Mouse (Mus musculus) right cerebral cortex, postnatal 14 days (tissue): ENCODE measurements around the gene Elovl6.
A peak's percentile ranks its signal among the peaks of the same experiment; 100 is the strongest.

Experiments used
- DNase-seq: peaks from one replicate; pipeline ENCODE4 v3.0.0; 2022

The Elovl6 gene

DNA sequence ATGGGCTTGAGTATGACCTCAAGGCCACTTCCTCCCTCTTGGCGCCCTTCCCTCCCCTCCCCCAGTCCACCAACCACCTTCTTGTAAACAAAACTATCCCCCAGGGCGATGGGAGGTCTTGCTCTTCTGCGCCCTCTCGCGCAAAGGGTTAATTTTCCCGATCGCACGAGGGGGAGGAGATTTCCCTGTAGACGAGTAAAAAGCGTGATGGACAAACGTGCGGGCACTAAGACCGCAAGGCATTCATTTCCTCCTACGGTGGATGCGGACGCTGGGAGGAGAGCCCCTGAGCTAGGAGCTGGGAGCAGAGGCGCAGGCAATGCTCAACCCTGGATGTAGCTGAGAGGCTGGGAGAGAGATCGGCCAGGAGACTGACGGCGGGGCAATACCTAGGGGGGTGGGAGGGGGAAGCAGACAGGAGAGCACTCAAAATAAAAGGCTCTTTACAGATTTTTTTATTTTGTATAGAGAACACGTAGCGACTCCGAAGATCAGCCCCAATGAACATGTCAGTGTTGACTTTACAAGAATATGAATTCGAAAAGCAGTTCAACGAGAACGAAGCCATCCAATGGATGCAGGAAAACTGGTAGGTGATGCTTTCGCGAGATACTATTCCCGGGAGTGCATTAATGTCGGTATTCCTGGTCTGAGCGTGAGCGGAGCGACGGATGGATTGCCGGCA is at the start of gene Elovl6:
Elovl6 (plus strand) TSS at position 176 of the 685 bp plus-strand sequence.
- peak; percentile 73 for DNase-seq

DNA sequence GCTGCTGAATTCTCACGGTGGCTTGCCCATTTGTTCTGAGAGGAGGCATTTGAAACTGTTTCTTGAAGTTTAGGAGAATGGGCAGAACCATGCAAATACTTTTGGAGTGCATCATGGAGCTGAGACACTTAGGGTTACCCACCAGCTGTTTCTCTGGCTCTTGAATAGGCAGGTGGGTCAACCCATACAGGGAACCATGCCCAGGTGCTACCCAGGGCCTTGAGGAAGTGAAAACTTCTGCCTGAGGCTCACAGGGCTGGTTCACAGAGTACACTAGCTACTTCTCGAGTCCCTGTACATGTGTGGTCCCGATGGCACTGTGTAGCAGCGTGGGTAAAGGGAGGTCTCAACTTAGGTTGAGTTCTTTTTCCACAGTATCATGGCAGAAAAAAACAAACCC is 43.4 kb upstream of the Elovl6 start:
- no peak for DNase-seq

DNA sequence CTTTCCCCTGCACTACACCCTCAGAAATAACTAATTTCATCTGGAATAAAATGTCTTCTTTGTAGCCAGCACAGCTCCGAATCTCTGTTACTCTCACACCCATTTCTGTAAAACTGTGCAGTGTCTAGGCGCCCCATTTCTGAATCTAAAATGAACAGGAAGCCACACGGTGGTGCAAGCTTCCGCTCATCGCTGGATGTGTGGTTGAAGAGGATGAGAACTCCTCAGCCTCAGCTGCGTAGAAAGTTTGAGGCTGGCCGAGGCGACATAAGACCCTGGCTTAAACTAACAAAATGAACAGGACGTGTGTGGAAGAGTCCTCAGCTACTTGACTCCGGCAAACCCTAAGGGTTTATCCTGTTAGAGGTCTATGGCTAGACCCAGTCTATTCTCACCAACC is 38.0 kb upstream of the Elovl6 start:
- DNase-seq = no peak

DNA sequence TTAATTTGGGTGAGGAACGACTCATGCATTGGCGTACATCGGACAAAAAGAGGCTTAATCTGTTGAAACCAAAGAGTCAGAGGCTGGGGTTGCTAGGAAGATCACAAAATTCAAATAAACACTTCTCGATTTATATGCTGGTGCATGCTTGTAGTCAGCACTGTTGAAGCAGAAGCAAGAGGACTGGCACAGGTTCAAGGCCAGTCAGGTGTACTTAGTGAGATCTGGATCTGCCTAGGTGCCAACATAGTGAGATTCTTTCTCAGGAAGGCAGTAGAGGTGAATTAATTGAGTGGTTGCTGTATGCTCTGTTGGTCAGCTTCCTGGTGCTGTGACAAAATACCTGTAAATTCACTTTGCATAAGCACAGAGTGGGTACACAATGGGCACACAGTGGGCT is 37.4 kb upstream of the Elovl6 start:
- DNase-seq = no peak

DNA sequence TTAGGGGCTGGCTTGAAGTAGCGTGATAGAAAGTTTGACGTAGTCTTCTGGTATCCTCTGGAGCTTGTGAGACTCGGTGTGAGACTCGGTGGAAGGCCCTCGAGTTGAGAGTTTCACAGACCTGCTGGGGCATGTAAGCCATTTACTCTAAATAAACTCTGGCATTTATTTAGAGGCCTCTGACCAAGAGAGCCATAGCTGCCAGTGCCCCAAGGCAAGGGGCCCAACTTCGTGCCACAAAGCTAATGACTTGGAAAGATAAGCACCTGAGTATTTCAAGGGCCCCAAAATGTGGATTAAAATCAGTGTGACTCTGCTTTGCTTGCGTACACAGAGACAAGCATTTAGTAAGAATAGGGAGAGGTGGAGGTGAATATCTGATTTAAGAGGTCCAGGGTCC is 28.4 kb upstream of the Elovl6 start:
- DNase-seq = no peak

DNA sequence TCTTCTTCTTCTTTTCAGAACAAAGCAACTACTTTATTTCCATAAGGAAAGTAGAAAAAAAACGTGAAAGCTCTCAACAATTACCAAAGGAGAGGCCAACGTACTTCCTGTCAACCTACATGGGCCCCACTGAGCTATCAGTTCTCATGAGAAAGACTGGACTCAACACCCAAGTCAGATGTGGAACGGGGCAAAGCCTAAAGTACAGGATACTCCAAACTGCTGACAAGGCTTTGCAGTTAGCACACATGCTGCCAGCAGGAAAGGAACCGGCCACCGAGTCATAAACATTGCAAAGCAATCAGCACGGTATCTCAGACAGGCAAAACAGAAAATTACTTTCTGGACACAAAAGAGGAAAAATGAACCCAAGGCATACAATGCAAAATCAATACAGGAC is 27.2 kb upstream of the Elovl6 start:
- no peak for DNase-seq

DNA sequence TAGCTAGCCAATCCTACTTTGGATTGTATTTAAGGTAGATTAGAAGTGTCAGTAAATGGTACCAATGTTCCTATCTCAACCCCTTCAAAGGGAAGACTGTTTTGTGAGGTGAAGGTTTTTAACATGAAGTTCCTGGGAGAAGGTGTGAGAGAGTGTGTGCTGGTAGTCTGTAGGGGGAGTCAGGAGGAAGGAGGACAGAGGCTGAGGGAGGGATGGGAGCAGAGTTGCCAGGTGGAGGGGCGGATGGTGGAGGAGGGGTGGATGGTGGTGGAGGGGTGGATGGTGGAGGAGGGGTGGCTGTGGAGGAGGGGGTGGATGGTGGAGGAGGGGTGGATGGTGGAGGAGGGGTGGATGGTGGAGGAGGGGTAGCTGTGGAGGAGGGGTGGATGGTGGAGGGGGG is 24.4 kb upstream of the Elovl6 start:
- no peak for DNase-seq

DNA sequence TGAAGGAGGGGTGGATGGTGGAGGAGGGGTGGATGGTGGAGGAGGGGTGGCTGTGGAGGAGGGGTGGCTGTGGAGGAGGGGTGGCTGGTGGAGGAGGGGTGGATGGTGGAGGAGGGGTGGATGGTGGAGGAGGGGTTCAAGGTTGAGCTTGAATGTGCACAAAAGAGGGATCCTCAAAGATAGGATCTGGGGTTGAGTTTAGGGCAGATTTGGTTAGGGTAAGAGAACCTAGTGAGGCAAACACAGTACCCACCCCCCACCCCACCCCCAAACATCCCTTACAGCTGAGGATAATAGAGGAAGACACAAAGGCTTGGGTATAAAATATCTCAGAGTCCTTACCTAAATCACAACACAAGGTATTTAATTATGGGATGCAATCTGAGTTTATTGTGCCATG is 23.6 kb upstream of the Elovl6 start:
- DNase-seq = no peak

DNA sequence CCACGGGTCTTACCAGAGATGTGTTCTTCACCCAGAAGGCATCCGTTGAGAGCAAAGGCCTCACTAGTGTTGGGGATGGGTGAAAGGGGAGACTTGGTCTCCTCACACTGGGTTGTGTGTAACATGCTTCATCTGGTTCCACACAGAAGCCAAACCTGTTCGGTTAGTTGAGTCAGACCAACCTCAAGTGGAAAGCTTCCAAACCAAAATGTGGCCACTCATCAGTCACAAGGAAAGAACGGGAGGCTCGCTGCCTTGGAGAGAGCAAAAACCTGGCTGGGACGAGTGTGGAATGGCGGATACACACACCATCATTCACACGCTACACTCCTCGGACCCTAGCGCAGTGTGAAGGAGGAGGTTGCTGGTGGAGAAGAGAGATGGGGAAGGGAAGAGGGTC is 22.4 kb upstream of the Elovl6 start:
- DNase-seq = no peak

DNA sequence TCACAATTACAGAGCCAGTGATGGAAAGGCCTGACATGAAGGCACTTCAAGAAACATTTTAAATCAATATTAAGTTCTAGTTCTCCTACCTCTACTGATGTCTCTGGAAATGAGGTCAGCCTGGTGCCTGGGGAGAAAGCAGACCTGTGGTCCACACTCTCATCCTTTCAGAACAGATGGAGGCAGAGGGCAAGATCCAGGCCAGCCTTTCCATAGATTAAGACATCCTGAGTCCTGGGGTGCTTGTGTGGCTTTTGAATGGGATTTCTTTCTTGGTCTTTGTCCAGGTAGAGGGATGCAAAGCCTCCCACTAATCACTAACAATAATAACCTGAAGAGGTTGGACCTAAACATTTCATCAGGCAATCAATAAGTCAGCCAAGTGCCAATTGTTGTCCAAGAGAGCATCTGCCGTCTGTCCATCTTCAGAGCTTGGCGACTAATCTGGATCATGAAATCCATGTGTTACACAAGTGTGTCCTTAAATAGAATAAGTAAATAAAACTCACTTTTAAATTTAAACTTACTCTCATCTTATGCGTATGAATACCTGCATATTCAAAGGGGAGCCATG is 16.2 kb upstream of the Elovl6 start:
- DNase-seq = no peak

DNA sequence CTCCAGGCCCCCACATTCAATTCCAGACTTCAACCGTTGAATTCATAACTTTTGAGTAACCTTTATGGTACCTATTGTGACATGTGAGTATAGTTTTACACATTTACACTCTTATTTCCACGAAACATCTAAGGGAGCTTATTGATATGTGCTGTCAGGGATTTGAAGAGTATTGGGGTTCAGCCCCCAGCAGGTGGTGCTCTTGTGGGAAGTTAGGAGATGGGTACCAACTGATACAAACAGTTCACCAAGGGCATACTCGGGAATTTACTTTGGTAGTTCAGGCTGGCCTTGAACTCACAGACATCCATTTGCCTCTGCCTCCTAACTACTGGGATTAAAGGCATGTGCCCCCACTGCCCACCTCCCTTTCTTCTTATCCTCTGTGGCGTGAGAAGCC is 11.7 kb upstream of the Elovl6 start:
- no peak for DNase-seq

DNA sequence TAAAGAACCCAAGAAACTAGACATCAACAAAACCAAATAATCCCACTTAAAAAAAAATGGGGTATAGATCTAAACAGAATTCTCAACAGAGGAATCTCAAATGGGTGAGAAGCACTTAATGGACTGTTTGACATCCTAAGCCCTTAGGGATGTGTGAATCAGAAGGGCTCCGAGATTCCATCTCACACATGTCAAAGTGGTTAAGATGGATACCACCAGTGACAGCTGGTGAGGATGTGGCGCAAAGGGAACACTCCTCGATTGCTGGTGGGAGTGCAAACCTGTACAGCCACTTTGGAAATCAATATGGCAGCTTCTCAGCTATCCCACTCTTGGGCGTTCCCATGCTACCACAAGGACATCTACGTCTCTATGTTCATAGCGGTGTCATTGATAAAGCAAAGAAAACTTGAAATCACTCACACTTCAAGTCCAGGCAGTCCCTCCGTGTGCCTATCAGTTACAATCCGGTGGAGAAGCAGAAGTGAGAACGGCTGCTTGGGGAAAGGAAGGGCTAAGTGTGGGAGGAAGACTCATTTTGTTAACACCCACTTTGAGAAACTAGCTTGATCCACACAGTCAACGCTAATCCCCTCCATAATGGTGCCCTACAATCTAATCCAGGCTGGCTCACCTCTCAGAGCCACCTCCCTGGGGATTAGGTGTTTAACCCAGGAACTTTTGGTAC is 8.6 kb upstream of the Elovl6 start:
- no peak for DNase-seq

DNA sequence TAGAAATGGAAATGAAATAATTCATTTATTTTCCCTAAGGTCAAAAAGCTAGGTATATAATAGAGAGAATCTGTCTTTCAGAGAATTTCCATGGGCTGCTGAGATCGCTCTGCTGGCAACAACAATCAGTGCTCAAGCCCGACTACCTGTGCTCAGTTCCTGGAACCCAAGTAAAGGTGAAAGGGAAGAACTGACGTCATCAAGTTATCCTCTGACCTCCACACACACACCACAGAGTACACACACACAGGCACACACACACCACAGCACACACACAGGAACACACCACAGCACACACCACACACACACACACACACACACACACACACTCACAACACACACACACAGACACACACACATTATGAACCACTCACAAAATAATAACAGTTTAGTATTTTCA is 5.1 kb upstream of the Elovl6 start:
- no peak for DNase-seq

DNA sequence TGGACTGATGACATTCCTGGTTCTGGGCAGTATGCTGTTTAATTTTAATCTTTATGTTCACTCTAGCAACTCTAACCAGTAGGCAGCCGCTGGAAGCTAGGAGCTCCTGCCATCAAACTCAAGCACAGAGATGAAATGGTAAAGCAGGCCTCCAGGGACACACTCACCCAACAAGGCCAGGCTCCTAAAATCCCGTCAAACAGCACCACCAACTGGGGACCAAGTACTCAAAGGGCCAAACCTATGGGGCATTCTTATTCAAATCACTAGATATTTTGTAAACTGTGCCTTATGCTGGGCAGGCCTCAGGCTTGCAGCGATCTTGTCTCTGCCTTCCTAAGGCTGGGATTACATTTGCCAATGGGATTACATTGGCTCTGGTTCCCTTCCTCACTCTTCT is 2.8 kb upstream of the Elovl6 start:
- no peak for DNase-seq

DNA sequence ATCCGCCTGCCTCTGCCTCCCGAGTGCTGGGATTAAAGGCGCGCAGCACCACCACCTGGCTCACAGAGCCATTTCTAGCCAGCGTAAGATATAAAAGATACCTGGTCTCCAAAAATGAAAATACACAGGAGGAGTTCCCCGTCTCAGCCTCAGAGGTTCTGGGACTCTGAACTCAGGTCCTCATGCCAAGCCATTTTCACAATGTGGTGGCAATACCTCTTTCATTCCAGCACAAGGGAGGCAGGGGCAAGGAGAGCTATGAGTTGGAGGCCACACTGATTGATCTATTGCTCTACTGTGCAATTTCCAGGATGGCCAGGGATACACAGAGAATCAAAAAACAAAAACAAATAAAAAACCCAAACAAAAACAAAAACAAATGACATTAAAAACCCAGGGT is 1.7 kb upstream of the Elovl6 start:
- no peak for DNase-seq

DNA sequence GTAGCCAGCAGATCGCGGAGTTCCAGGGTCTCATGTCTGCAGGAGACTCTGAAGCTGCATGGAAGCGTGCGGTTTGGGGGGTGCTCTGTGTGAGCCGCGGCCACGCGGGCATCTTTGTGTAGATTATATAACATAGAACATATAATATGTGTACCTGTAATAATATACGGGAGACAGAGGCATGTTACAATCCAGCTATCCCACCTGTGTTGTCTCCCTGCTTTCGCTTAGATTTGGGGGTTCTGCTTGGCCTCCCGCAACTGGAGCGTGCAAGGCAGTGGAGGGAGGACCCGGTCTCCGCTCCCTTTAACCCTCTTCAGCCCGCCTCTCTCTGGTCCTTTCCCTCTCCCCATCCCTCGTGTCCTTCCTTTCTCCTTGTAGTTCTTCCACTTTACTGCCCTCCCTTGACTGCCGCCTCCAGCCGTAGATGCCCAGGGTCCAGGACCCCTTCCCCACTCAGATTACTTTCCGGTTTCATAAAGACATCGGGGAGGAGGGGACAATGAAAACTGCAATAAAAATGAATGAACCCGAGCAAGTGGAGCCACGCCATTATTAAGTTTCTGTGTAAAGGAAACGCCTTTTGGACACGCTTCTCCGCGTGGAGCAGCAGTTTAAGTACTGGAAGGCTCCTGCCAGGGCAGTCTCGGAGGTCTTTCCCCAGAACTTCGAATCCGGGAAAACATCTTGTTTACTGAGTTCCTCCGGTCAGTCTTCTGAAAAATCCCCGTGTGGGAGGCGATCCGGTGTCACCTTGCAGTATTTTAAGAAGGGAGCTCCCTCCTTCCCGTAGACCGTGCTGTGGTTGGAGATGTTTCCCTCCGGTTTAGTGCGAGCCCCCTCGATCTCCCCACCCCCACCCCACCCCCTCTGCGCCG is 949 bp downstream of the Elovl6 start:
- peak; percentile 50 for DNase-seq

DNA sequence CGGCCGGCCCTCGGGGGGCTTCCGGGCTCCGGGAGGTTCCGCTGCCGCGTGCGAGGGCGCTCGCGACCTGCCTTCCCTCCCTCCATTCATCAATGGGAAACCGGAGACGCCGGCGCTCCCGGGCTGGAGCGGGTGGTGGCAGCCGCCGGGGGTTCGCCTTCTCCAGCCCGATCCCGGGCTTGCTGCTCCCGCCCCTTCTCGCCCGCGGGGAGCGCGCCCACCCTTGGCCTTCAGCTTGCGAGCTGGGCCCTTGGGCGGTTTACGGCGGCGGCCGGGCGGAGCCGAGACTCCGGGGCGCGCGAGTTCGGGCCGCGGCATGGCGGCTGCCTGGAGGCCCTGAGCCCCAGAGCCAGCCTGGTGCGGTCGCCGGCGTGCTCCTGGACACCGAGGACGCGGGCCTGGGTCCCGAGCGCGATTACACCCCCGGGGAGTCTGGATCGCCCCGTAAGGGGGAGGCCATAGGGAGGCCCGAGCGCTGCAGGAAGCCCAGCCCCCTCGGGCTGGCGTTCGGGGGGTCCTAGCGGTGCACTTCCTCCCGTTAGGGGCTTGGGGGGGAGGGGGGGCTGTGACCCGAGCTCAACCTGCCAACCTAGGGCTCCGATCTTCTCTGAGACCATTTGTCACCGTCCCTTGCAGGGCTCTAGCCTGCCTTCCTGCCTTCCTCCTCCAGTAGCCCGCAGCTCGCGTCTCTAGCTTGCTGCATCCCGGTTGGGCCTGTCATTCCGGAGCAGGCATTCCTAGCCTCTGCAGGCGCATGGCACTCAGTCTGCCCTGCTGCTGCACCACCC is 1.8 kb downstream of the Elovl6 start:
- DNase-seq = peak; percentile 67

DNA sequence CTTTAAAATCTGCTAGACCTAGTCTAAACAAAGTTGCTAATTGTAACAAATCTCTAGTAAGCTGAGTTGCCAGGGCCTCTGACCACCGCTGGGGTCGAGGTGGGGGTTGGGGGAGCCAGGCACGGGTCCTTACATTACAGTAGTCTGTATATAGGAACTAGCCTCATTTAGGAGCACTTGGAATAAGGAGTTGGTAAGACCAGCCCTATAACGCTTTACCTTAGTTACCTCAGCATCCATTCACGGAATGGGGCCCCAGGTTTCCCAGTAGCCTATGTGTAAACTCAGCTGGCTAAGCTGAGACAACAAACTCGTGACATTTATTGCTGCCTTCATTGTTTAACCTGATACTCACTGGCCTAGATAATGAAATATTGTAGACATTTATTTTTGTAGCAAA is 3.3 kb downstream of the Elovl6 start:
- no peak for DNase-seq

DNA sequence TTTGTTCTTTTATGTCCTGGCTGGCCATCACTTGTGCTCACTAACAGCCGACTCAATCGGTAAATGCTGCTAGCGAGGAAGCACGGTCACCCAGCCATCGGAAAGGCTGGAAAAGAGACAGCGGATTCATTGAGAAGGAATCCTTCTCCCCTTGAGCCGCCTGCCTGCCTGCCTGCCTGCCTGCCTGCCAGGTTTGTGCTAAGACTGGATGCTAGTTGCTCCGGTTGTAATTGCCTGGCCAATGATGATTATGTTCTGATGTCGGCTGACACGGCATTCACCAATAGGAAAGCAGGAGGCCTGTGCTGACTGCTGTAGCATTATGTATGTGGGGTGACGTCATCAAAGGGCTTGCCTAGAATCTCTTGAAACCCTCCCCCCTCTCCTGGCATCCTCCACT is 4.0 kb downstream of the Elovl6 start:
- peak; percentile 81 for DNase-seq

DNA sequence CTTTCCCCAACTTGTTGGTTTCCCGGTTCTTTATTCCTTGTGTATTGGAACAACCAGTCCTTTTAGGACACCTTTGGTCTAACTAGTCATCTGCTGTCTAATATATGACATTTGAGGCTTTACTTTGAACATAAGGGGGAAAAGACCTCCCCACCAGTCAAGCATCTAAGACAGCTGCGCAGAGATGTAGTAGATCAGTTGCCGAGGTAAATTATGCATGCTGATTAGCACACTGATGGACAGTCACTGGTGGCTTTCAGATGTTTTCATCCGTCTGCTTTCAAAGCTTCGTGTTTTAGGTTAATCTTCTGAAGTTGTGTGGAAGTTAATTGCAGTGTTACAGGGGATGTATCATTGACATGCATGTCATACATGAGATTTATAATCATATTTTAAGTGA is 5.8 kb downstream of the Elovl6 start:
- no peak for DNase-seq

DNA sequence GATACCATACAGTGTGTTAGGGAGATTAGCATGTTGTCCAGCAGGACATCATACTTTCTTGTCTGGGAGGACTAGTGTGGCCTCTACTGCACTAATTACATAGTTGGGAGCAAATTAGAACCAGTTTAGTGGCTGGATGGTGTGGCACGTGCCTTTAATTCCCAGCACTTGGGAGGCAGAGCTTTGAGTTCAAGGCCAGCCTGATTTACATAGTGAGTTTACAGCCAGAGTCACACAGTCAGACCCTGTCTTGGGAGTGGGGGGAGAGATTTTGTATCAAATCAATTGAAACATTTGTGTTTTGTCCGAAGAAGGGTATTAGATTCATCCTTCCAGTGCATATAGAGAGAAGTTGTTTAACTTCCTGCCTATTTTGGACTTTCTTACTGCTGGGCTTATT is 8.7 kb downstream of the Elovl6 start:
- no peak for DNase-seq

DNA sequence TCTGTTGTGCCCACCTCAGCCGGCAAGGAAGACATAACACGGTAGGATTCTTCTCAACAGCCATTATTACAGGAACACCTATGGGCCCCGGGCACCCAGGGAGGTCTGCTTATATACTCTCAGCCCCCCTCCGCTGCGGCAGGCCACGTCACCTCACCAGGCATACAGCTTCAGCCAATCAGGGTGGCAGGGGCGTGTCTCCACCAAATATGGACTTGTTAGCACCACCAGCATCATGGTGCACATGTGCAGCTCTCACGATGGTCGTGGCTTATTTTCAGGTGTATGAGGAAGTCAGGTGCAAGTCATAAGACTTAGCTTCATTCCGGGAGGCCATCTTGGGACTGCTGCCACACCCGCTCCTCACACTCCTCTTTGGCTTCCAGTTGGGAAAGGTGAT is 9.3 kb downstream of the Elovl6 start:
- DNase-seq = no peak

DNA sequence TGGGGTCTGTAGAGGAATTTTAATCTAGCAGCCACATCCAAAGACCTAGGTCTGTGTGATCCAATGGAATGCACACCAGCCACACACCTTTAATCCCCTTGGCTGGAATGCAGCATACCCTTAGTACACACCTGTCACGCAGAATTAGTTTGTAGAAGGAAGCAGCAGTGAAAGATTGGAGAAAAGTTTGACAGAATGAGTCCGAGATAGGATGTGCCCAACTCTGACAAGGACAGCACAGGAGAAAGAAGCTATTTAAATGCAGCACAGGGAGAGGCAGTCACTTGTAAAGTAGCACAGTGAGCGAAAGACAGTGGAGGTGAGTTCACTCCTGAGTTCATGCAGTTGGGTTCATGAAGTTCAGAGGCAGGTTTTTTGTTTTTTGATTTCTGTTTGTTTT is 11.2 kb downstream of the Elovl6 start:
- DNase-seq = no peak
